Mouse (Mus musculus) induced T-regulatory cell, adult 2 months (primary cell): ENCODE measurements at regions not wholly inside any gene's neighbourhood (a gene's known extent, or its start where the extent isn't known, plus 50 kb on each side); places are given as distances from the start of the nearest gene placed in this dataset.
A peak's percentile ranks its signal among the peaks of the same experiment; 100 is the strongest.

ENCODE experiments used
- DNase-seq: peaks from one replicate; pipeline ENCODE4 v3.0.0-alpha.2; 2012; ENCODE audit warnings: low read depth

GRCm38 (mm10) chr9:32815473-32815872 lies 179.5 kb downstream of the Ets1 start:
- peak; percentile 71 for DNase-seq

GRCm38 (mm10) chr9:32816649-32817425 lies 180.8 kb downstream of the Ets1 start:
- no peak for DNase-seq

- no peak for DNase-seq
Measured at GRCm38 (mm10) chr9:32817442-32818358, 181.7 kb downstream of the Ets1 start.

- no peak for DNase-seq
Measured at GRCm38 (mm10) chr9:32823439-32824133, 187.6 kb downstream of the Ets1 start.

- no peak for DNase-seq
Measured at GRCm38 (mm10) chr9:32824134-32824531, 188.1 kb downstream of the Ets1 start.

- DNase-seq, result no peak
Measured at GRCm38 (mm10) chr9:32830268-32830891, 194.4 kb downstream of the Ets1 start.

- no peak for DNase-seq
Measured at GRCm38 (mm10) chr9:32833373-32833772, 197.4 kb downstream of the Ets1 start.

- no peak for DNase-seq
Measured at GRCm38 (mm10) chr9:32834751-32835625, 199.0 kb downstream of the Ets1 start.

- no peak for DNase-seq
Measured at GRCm38 (mm10) chr9:32835626-32835971, 199.6 kb downstream of the Ets1 start.

- no peak for DNase-seq
Measured at GRCm38 (mm10) chr9:32836371-32836770, 200.3 kb downstream of the Ets1 start.

GRCm38 (mm10) chr9:32847361-32847760 lies 211.3 kb downstream of the Ets1 start:
- no peak for DNase-seq

GRCm38 (mm10) chr9:32852282-32852681 lies 216.3 kb downstream of the Ets1 start:
- no peak for DNase-seq

GRCm38 (mm10) chr9:32863286-32863685 lies 227.3 kb downstream of the Ets1 start:
- DNase-seq, result peak; percentile 39

- no peak for DNase-seq
Measured at GRCm38 (mm10) chr9:32868936-32869335, 232.9 kb downstream of the Ets1 start.

- no peak for DNase-seq
Measured at GRCm38 (mm10) chr9:32874306-32874875, 238.4 kb downstream of the Ets1 start.

- no peak for DNase-seq
Measured at GRCm38 (mm10) chr9:32882819-32883587, 247.0 kb downstream of the Ets1 start.

GRCm38 (mm10) chr9:32886008-32886650 lies 250.1 kb downstream of the Ets1 start:
- DNase-seq, result no peak

- DNase-seq, result no peak
Measured at GRCm38 (mm10) chr9:32899801-32900200, 263.8 kb downstream of the Ets1 start.

GRCm38 (mm10) chr9:32901287-32901686 lies 265.3 kb downstream of the Ets1 start:
- peak; percentile 53 for DNase-seq
